Mouse (Mus musculus) thymus, adult 2 months (tissue): ENCODE results near the gene Slc10a4. TPM values are rescaled to one million over a fixed set of nuclear protein-coding genes. Genes with fewer than 3 reads are reported as not detected.
"Not testable (repeated sequence)": the region's sequence is repeated elsewhere in the genome, so short reads cannot be mapped to it uniquely, and the experiment has no call there.

ENCODE experiments used
- DNase-seq: peaks from one replicate; pipeline ENCODE4 v3.0.0; 2021
- H3K27ac ChIP-seq: fragments of 200-500 bp; 2 replicates; pipeline ENCODE4 v1.5.1; 2012; ENCODE audit warnings: low read length, control low read depth; ENCODE audit not compliant: control insufficient read depth, insufficient read depth
- H3K27me3 ChIP-seq: fragments of 200-500 bp; 2 replicates; pipeline ENCODE4 v1.6.1; 2012; ENCODE audit warnings: mild to moderate bottlenecking, low read length, moderate library complexity, mixed read lengths; ENCODE audit not compliant: control insufficient read depth, insufficient read depth
- H3K36me3 ChIP-seq: fragments of 200-500 bp; 2 replicates; pipeline ENCODE4 v1.6.1; 2012; ENCODE audit warnings: mild to moderate bottlenecking, low read length, moderate library complexity; ENCODE audit not compliant: control insufficient read depth, insufficient read depth
- H3K4me1 ChIP-seq: fragments of 200-500 bp; replicated peaks from 2 replicates; pipeline ENCODE4 v1.6.1; 2012; ENCODE audit warnings: low read length; ENCODE audit not compliant: control insufficient read depth, insufficient read depth
- H3K4me3 ChIP-seq: fragments of 200-500 bp; 2 replicates; pipeline ENCODE4 v1.5.1; 2012; ENCODE audit warnings: mild to moderate bottlenecking, low read length, control low read depth, moderate library complexity; ENCODE audit not compliant: control insufficient read depth, insufficient read depth
- CTCF ChIP-seq: fragments of 200-500 bp; IDR thresholded peaks from 2 replicates; pipeline ENCODE4 v1.5.1; 2012; ENCODE audit warnings: mild to moderate bottlenecking, control low read depth, low read length, moderate library complexity, borderline replicate concordance; ENCODE audit not compliant: control insufficient read depth, poor library complexity, insufficient read depth; ENCODE audit errors: extremely low read depth
- POLR2A ChIP-seq: fragments of 200-500 bp; IDR thresholded peaks from 2 replicates; pipeline ENCODE4 v1.6.1; 2012; ENCODE audit warnings: mild to moderate bottlenecking, low read length, control low read depth, moderate library complexity; ENCODE audit not compliant: control insufficient read depth, poor library complexity, insufficient read depth; ENCODE audit errors: extremely low read depth
- WGBS: fragments of 180-500 bp; shearing (Covaris S2); methylation state at CpG from one replicate; pipeline ENCODE4 v1.1.7; 2018; 5-methylcytosine and 5-hydroxymethylcytosine counted together
- polyA plus RNA-seq: library from polyadenylated mRNA; depleted of rRNA; stranded (reverse); fragments of >200 nt; gene quantifications from 2 replicates; pipeline ENCODE4 v1.2.3, GENCODE M21; 2012

Slc10a4 gene
- polyA plus RNA-seq, 1 experiment = 0.71 TPM

DNA sequence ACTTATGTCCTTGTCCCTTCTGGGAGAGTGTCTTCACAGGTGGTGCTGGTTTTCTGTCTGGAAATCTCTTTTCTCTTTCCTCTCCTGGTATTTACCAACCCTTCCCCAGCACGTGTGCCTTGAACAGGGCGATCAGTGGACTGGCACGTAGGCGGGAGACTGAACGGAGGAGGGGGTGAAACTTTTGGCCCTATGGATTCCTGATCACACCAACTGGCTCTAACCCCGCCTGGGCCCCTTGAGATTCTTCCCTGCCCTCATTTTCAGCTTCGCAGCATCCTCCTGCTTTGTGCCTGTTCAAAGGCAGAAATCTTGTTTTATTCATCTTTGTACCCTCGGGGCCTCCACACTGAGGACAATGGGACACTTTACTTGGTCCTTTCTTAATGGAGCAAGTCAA lies 12.3 kb upstream of the Slc10a4 start:
- Histone ChIP-seq H3K4me3 (no peak overlapping the region), H3K27me3 (no peaks in the 10 kb centered on the region), H3K4me1 (no peaks in the 10 kb centered on the region), H3K36me3 (no peaks in the 10 kb centered on the region), H3K27ac (no peak overlapping the region)
- DNase-seq = no peak
- 93% methylated on average over 8 of the region's 8 CpGs for WGBS
- TF ChIP-seq CTCF = no peak
- TF ChIP-seq POLR2A = no peak

DNA sequence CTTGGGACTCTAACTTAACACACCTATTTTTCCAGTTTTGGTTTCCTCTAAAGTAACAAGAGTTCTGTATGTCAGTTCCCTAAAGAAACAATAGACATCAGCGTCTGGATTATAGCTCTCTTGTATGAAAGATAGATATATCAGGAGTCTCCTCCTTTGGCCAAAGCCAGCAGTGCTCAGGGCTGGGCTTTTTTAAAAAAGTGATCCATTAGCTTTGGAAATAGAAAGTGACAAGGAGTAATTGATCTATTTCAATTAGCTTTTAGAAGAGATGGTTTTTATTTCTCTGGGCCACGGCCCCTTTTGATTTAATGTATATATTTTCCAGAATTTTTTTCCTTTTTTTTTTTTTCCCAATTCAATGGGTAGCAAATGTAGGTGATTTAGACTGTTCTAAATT lies 11.8 kb upstream of the Slc10a4 start:
- TF ChIP-seq POLR2A = no peak
- TF ChIP-seq CTCF = no peak
- Histone ChIP-seq H3K36me3 (no peaks in the 10 kb centered on the region), H3K27me3 (no peaks in the 10 kb centered on the region), H3K4me1 (no peaks in the 10 kb centered on the region), H3K27ac (no peak overlapping the region), H3K4me3 (no peak overlapping the region)
- no peak for DNase-seq
- 85% methylated on average over 2 of the region's 2 CpGs for WGBS

- Histone ChIP-seq H3K27me3 (no peaks in the 10 kb centered on the region), H3K27ac (no peak overlapping the region), H3K36me3 (no peaks in the 10 kb centered on the region), H3K4me3 (no peak overlapping the region), H3K4me1 (no peaks in the 10 kb centered on the region)
- DNase-seq = no peak
- TF ChIP-seq CTCF (no peak), POLR2A (no peak)
- WGBS = 79% methylated on average over 10 of the region's 10 CpGs
Measured at GRCm38 (mm10) chr5:72995379-72995778, 11.3 kb upstream of the Slc10a4 start.

DNA sequence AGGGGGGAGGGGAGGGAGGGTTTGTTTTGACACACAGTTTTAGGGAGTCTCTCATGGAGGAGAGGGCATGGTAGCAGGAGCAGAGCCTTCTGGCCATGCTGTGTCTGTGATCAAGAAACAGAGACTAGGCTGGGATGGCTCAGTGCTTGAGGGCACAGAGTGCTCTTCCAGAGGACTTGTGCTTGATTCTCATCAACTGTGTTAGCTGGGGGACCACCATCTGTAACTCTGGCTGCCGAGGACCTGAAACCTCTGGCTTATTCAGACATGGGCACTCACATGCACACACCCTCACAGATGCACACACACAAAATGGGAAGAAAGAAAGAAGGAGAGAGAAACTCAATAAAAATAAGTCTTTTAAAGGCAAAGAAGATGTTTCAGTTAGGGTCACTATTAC lies 8.1 kb upstream of the Slc10a4 start:
- H3K27ac ChIP-seq, H3K27me3 ChIP-seq, DNase-seq, H3K4me1 ChIP-seq, H3K4me3 ChIP-seq, H3K36me3 ChIP-seq: not testable (repeated sequence)
- 96% methylated on average over 1 of the region's 1 CpGs for WGBS

GRCm38 (mm10) chr5:73004046-73004445 lies 2.6 kb upstream of the Slc10a4 start:
- no peak for TF ChIP-seq POLR2A
- no peak for TF ChIP-seq CTCF
- peaks cover 7% of the 10 kb centered on the region for H3K27me3 ChIP-seq
- no peak overlapping the region for H3K27ac ChIP-seq
- no peak for DNase-seq
- H3K4me1 ChIP-seq = no peaks in the 10 kb centered on the region
- no peak overlapping the region for H3K4me3 ChIP-seq
- no peaks in the 10 kb centered on the region for H3K36me3 ChIP-seq
- WGBS = 94% methylated on average over 5 of the region's 5 CpGs

DNA sequence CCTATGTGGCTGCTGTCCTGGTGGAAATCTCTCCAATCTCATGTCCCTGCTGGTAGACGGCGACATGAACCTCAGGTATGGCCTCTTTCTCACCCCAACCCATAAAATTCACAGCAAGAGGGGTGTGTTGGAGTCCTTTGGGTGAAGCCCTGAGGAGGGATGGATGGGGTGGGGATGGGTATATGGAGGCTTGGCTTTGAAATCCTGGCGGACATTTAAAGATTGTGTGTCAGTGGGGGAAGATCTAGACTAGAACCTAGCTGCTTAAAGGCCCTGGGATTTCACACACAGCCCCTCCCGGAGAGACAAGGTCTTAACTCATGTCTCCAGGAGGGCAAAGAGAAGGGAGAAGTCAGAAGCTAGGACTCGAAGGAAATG lies 888 bp downstream of the Slc10a4 start:
- peaks cover 7% of the 10 kb centered on the region for H3K27me3 ChIP-seq
- TF ChIP-seq CTCF (no peak), POLR2A (no peak)
- DNase-seq = no peak
- H3K4me3 ChIP-seq = no peak overlapping the region
- no peak overlapping the region for H3K27ac ChIP-seq
- WGBS = 49% methylated on average over 5 of the region's 5 CpGs
- no peaks in the 10 kb centered on the region for H3K36me3 ChIP-seq
- no peaks in the 10 kb centered on the region for H3K4me1 ChIP-seq

- H3K27ac ChIP-seq, H3K4me1 ChIP-seq, H3K36me3 ChIP-seq, H3K4me3 ChIP-seq, H3K27me3 ChIP-seq: not testable (repeated sequence)
- WGBS = 37% methylated on average over 8 of the region's 8 CpGs
- DNase-seq = peak; percentile 16
Measured at GRCm38 (mm10) chr5:73008230-73008629, 1.5 kb downstream of the Slc10a4 start.

DNA sequence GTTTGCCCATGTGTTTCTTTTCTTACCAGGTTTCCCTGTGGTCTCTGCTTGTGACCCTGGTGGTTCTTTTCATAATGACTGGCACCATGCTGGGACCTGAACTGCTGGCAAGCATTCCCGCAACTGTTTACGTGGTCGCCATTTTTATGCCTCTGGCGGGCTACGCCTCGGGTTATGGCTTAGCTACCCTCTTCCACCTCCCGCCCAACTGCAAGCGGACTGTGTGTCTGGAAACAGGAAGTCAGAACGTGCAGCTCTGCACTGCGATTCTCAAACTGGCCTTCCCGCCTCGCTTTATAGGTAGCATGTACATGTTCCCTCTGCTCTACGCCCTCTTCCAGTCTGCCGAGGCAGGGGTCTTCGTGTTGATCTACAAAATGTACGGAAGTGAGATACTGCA lies 5.1 kb downstream of the Slc10a4 start:
- H3K27ac ChIP-seq, H3K36me3 ChIP-seq, H3K4me3 ChIP-seq, DNase-seq, H3K27me3 ChIP-seq, H3K4me1 ChIP-seq: not testable (repeated sequence)
- WGBS = 81% methylated on average over 16 of the region's 16 CpGs

GRCm38 (mm10) chr5:73012884-73013610 lies 6.4 kb downstream of the Slc10a4 start:
- not testable (repeated sequence) for H3K27ac ChIP-seq, H3K36me3 ChIP-seq, DNase-seq, H3K4me1 ChIP-seq, H3K4me3 ChIP-seq, H3K27me3 ChIP-seq
- 20% methylated on average over 27 of the region's 27 CpGs for WGBS

- H3K27me3 ChIP-seq, H3K4me3 ChIP-seq, DNase-seq, H3K36me3 ChIP-seq, H3K4me1 ChIP-seq, H3K27ac ChIP-seq: not testable (repeated sequence)
- WGBS = 4% methylated on average over 62 of the region's 65 CpGs
Measured at GRCm38 (mm10) chr5:73013611-73014287, 7.1 kb downstream of the Slc10a4 start.
